Mouse (Mus musculus) gastrocnemius, postnatal 10 days (tissue): ENCODE measurements around the gene Hook2. TPM values are rescaled to one million over a fixed set of nuclear protein-coding genes. Genes with fewer than 3 reads are reported as not detected.
A peak's percentile ranks its signal among the peaks of the same experiment; 100 is the strongest.

Source experiments
- DNase-seq: peaks from one replicate; pipeline ENCODE4 v3.0.0; 2021; ENCODE audit warnings: mixed read lengths
- total RNA-seq, 2 experiments: library from RNA; stranded (reverse); gene quantifications; 2 replicates each; pipeline ENCODE4 v1.2.3; 2021

Hook2 gene
- total RNA-seq, 2 experiments from 2014 or later: 2.3 to 2.7 TPM

GRCm38 (mm10) chr8:84973079-84973478 is 17.3 kb upstream of the Hook2 start:
- DNase-seq: no peak

GRCm38 (mm10) chr8:84973803-84974542 is 16.4 kb upstream of the Hook2 start:
- no peak for DNase-seq

GRCm38 (mm10) chr8:84974543-84975142 is 15.8 kb upstream of the Hook2 start:
- no peak for DNase-seq

- peak; percentile 62 for DNase-seq
Measured at GRCm38 (mm10) chr8:84975434-84975833, 15.0 kb upstream of the Hook2 start.

- peak; percentile 92 for DNase-seq
Measured at GRCm38 (mm10) chr8:84976031-84976762, 14.2 kb upstream of the Hook2 start.

- peak; percentile 29 for DNase-seq
Measured at GRCm38 (mm10) chr8:84976763-84977434, 13.5 kb upstream of the Hook2 start.

- DNase-seq: peak; percentile 69
Measured at GRCm38 (mm10) chr8:84977435-84978247, 12.8 kb upstream of the Hook2 start.

GRCm38 (mm10) chr8:84978248-84978940 is 12.0 kb upstream of the Hook2 start, which contains the start of gene Junb:
Gene Junb (minus strand): TSS chr8:84978718.
- peak; percentile 90 for DNase-seq

GRCm38 (mm10) chr8:84979599-84980421 is 10.6 kb upstream of the Hook2 start:
- DNase-seq: peak; percentile 80

GRCm38 (mm10) chr8:84980622-84981358 is 9.6 kb upstream of the Hook2 start:
- DNase-seq: peak; percentile 69

GRCm38 (mm10) chr8:84981644-84982498 is 8.5 kb upstream of the Hook2 start:
- no peak for DNase-seq

- no peak for DNase-seq
Measured at GRCm38 (mm10) chr8:84982499-84983011, 7.8 kb upstream of the Hook2 start.

GRCm38 (mm10) chr8:84984294-84985048 is 5.9 kb upstream of the Hook2 start:
- DNase-seq: no peak

- no peak for DNase-seq
Measured at GRCm38 (mm10) chr8:84985049-84985683, 5.2 kb upstream of the Hook2 start.

- peak; percentile 77 for DNase-seq
Measured at GRCm38 (mm10) chr8:84985684-84986378, 4.6 kb upstream of the Hook2 start.

GRCm38 (mm10) chr8:84986379-84986945 is 3.9 kb upstream of the Hook2 start:
- DNase-seq: no peak
